Mouse (Mus musculus) frontal cortex, postnatal 14 days (tissue): ENCODE results near the gene Ipmk.
"Not testable (repeated sequence)": the region's sequence is repeated elsewhere in the genome, so short reads cannot be mapped to it uniquely, and the experiment has no call there.

ENCODE experiments used
- DNase-seq, 2 experiments: peaks; one replicate each; pipeline ENCODE4 v3.0.0; 2022; ENCODE audit warnings: low spot score in 2 of 2

Ipmk gene

GRCm38 (mm10) chr10:71422047-71423037 is 74.8 kb downstream of the Ipmk start:
- peak; percentile 18 to 69 for DNase-seq

GRCm38 (mm10) chr10:71426740-71427139 is 79.2 kb downstream of the Ipmk start:
- DNase-seq: no peak

- DNase-seq: no peak
These were observed 79.8 kb downstream of the Ipmk start for GRCm38 (mm10) chr10:71427381-71427780.

- DNase-seq: no peak
These were observed 80.8 kb downstream of the Ipmk start for GRCm38 (mm10) chr10:71428246-71428864.

- DNase-seq: no peak
These were observed 83.1 kb downstream of the Ipmk start for GRCm38 (mm10) chr10:71430661-71431060.

- DNase-seq: no peak
These were observed 95.5 kb downstream of the Ipmk start for GRCm38 (mm10) chr10:71443086-71443485.

GRCm38 (mm10) chr10:71447661-71448060 is 100.1 kb downstream of the Ipmk start:
- no peak for DNase-seq

- DNase-seq: no peak
These were observed 100.7 kb downstream of the Ipmk start for GRCm38 (mm10) chr10:71448284-71448683.

- DNase-seq: no peak
These were observed 107.8 kb downstream of the Ipmk start for GRCm38 (mm10) chr10:71455355-71455754.

GRCm38 (mm10) chr10:71462371-71462770 is 114.8 kb downstream of the Ipmk start:
- not testable (repeated sequence) for DNase-seq

- no peak for DNase-seq
These were observed 116.9 kb downstream of the Ipmk start for GRCm38 (mm10) chr10:71464417-71464816.

GRCm38 (mm10) chr10:71468315-71468714 is 120.8 kb downstream of the Ipmk start:
- no peak for DNase-seq

GRCm38 (mm10) chr10:71469751-71470150 is 122.2 kb downstream of the Ipmk start:
- DNase-seq: no peak

- no peak for DNase-seq
These were observed 124.5 kb downstream of the Ipmk start for GRCm38 (mm10) chr10:71472033-71472432.

- DNase-seq: no peak
These were observed 126.0 kb downstream of the Ipmk start for GRCm38 (mm10) chr10:71473590-71473989.

- no peak for DNase-seq
These were observed 129.0 kb downstream of the Ipmk start for GRCm38 (mm10) chr10:71476471-71477080.

GRCm38 (mm10) chr10:71477147-71477546 is 129.6 kb downstream of the Ipmk start:
- no peak for DNase-seq

- peak; percentile 52 to 81 for DNase-seq
These were observed 132.2 kb downstream of the Ipmk start for GRCm38 (mm10) chr10:71479700-71480325.
